Mouse (Mus musculus) CH12.LX (cell line): ENCODE results near the gene Aaas.

ENCODE experiments used
- CTCF ChIP-seq, 2 experiments: IDR thresholded peaks in 1 of 2; conservative IDR thresholded peaks in 1 of 2; 2 replicates each; pipeline ENCODE4 v1.5.1; 2011 to 2012; ENCODE audit warnings: low read depth in 2 of 2, low read length in 2 of 2, improper control_type of control experiment in 1 of 2, inconsistent platforms in 1 of 2, mild to moderate bottlenecking in 1 of 2, moderate library complexity in 1 of 2
- ELF1 ChIP-seq: IDR thresholded peaks from 2 replicates; pipeline ENCODE4 v1.6.1; 2014; ENCODE audit warnings: low read depth, mild to moderate bottlenecking, inconsistent platforms, low read length, improper control_type of control experiment
- POLR2A ChIP-seq: IDR thresholded peaks from 2 replicates; pipeline ENCODE4 v1.6.1; 2011; ENCODE audit warnings: low read depth, mild to moderate bottlenecking, improper control_type of control experiment, low read length

DNA sequence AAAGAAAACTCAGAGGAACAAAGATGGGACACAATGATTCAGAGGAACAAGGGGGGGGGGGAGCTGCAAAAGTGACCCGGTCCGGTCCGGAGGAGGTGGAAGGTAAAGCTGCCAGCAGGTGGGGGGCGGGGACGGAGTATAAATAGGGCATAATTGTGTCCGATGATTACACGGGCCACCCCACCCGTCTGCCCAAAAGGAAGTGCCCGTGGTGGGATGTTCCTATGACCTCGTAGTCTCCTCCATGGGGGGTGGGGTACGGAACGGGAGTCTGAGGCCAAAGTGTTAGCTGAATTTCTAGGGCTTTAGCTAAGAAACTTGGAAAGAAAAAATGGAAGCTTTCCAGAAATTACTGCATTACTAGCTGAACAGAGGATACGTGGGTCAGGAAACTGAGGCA lies 19.4 kb upstream of the Aaas start:
- TF ChIP-seq CTCF (conservative IDR thresholded peaks at IDR 0.05 in 1 of 2, IDR thresholded peaks at IDR 0.05 in 1 of 2; ENCODE audit: low read depth in 2 of 2, low read length in 2 of 2), result no peak
- no peak for TF ChIP-seq POLR2A
- no peak for TF ChIP-seq ELF1
